Mouse (Mus musculus) forebrain, embryonic 14.5 days (tissue): ENCODE results near the gene Prickle1. TPM values are rescaled to one million over a fixed set of nuclear protein-coding genes. Genes with fewer than 3 reads are reported as not detected.

Experiments
- ATAC-seq: fragments of 200-750 bp; cut with Nextera tagmentation; 2 replicates; pipeline ENCODE4 v1.8.0; 2017; ENCODE audit warnings: mild to moderate bottlenecking, moderate library complexity
- DNase-seq: peaks from one replicate; pipeline ENCODE4 v3.0.0-alpha.2; 2015; ENCODE audit warnings: low spot score
- H3K27ac ChIP-seq: fragments of 300-500 bp; sonication (generic); 2 replicates; pipeline ENCODE4 v1.5.1; 2014; ENCODE audit warnings: low read depth, mild to moderate bottlenecking, control low read depth, low read length, moderate library complexity
- H3K27me3 ChIP-seq: fragments of 300-500 bp; sonication (generic); replicated peaks from 2 replicates; pipeline ENCODE4 v1.6.1; 2014; ENCODE audit warnings: low read length, control low read depth, mixed read lengths; ENCODE audit not compliant: control insufficient read depth, insufficient read depth
- H3K36me3 ChIP-seq: fragments of 300-500 bp; sonication (generic); 2 replicates; pipeline ENCODE4 v1.6.1; 2014; ENCODE audit warnings: low read length, control low read depth; ENCODE audit not compliant: control insufficient read depth, insufficient read depth
- H3K4me1 ChIP-seq: fragments of 300-500 bp; sonication (generic); 2 replicates; pipeline ENCODE4 v1.6.1; 2014; ENCODE audit warnings: antibody characterized with exemption, low read length, control low read depth; ENCODE audit not compliant: control insufficient read depth, insufficient read depth
- H3K4me2 ChIP-seq: fragments of 300-500 bp; sonication (generic); 2 replicates; pipeline ENCODE4 v1.6.1; 2014; ENCODE audit warnings: mild to moderate bottlenecking, control low read depth, low read length
- H3K4me3 ChIP-seq: fragments of 300-500 bp; sonication (generic); 2 replicates; pipeline ENCODE4 v1.5.1; 2014; ENCODE audit warnings: low read depth, low read length, control low read depth
- H3K9ac ChIP-seq: fragments of 300-500 bp; sonication (generic); 2 replicates; pipeline ENCODE4 v1.6.1; 2014; ENCODE audit warnings: mild to moderate bottlenecking, low read length, control low read depth, moderate library complexity
- H3K9me3 ChIP-seq: fragments of 300-500 bp; sonication (generic); replicated peaks from 2 replicates; pipeline ENCODE4 v1.6.1; 2016; ENCODE audit warnings: low read length, control low read depth, mixed read lengths; ENCODE audit not compliant: control insufficient read depth
- WGBS: fragments of 180-500 bp; shearing (Covaris S2); extraction: QIAGEN DNeasy Blood & Tissue Kit; methylation state at CpG from one replicate; pipeline ENCODE4 v1.1.7; 2014; 5-methylcytosine and 5-hydroxymethylcytosine counted together
- polyA plus RNA-seq: library from polyadenylated mRNA; unstranded; fragments of >200 nt; fragmentation: Nextera tagmentation; extraction: Ambion mirVana; gene quantifications from 2 replicates; pipeline ENCODE4 v1.2.1, GENCODE M21; 2014

Prickle1 gene
- polyA plus RNA-seq, 1 experiment from 2014 or later: 11.0 TPM

- H3K4me2 ChIP-seq: no peak overlapping the region
- no peak overlapping the region for H3K4me3 ChIP-seq
- DNase-seq: no peak
- no peak for ATAC-seq
- H3K9me3 ChIP-seq: no peaks in the 10 kb centered on the region
- H3K27me3 ChIP-seq: no peaks in the 10 kb centered on the region
- peaks cover 8% of the 10 kb centered on the region; the same call in 1 of the 2 replicates for H3K4me1 ChIP-seq
- H3K36me3 ChIP-seq: no peaks in the 10 kb centered on the region
- WGBS: 29% methylated on average over 11 of the region's 11 CpGs
- H3K9ac ChIP-seq: no peak overlapping the region
- no peak overlapping the region for H3K27ac ChIP-seq
These were observed 74.5 kb downstream of the Prickle1 start for GRCm38 (mm10) chr15:93521088-93521786.

- 10% methylated on average over 17 of the region's 17 CpGs for WGBS
- no peak overlapping the region for H3K27ac ChIP-seq
These were observed 75.6 kb downstream of the Prickle1 start for GRCm38 (mm10) chr15:93519836-93520826.

GRCm38 (mm10) chr15:93518941-93519835, 76.5 kb downstream of the Prickle1 start:
- peak overlapping the region; percentile 67 for H3K4me3 ChIP-seq
- H3K27me3 ChIP-seq: no peaks in the 10 kb centered on the region
- DNase-seq (peak; percentile 59), ATAC-seq (peak; percentile 90)
- H3K9ac ChIP-seq: peak overlapping the region; percentile 67
- 0 out of 2 replicates have a peak overlapping the region, but pooled peaks have one; percentile 1 for H3K27ac ChIP-seq
- no peaks in the 10 kb centered on the region for H3K9me3 ChIP-seq
- no peaks in the 10 kb centered on the region for H3K36me3 ChIP-seq
- H3K4me2 ChIP-seq: peak overlapping the region; percentile 95
- WGBS: under 1% methylated on average over 85 of the region's 85 CpGs
- peaks cover 8% of the 10 kb centered on the region; the same call in 1 of the 2 replicates for H3K4me1 ChIP-seq

More at GRCm38 (mm10) chr15:93519836-93520826, 75.6 kb downstream of the Prickle1 start:
- Histone ChIP-seq H3K4me3 (peak overlapping the region; percentile 67), H3K36me3 (no peaks in the 10 kb centered on the region), H3K9ac (peak overlapping the region; percentile 67; the same call in 1 of the 2 replicates), H3K4me1 (peaks cover 8% of the 10 kb centered on the region; the same call in 1 of the 2 replicates), H3K4me2 (peak overlapping the region; percentile 95), H3K27me3 (no peaks in the 10 kb centered on the region), H3K9me3 (no peaks in the 10 kb centered on the region)
- peak; percentile 63 for DNase-seq
- no peak; the same call in 1 of the 2 replicates for ATAC-seq

GRCm38 (mm10) chr15:93518143-93518902, 77.4 kb downstream of the Prickle1 start:
- Histone ChIP-seq H3K36me3 (no peaks in the 10 kb centered on the region), H3K9me3 (no peaks in the 10 kb centered on the region), H3K9ac (peak overlapping the region; percentile 67), H3K4me2 (peak overlapping the region; percentile 95), H3K27ac (no peak overlapping the region), H3K4me3 (peak overlapping the region; percentile 67), H3K4me1 (peaks cover 10% of the 10 kb centered on the region; the same call in 1 of the 2 replicates), H3K27me3 (no peaks in the 10 kb centered on the region)
- DNase-seq: no peak
- WGBS: 2% methylated on average over 23 of the region's 23 CpGs
- ATAC-seq: no peak; the same call in 1 of the 2 replicates

GRCm38 (mm10) chr15:93517022-93517565, 78.6 kb downstream of the Prickle1 start:
- Histone ChIP-seq H3K4me1 (peaks cover 18% of the 10 kb centered on the region; the same call in 1 of the 2 replicates), H3K4me2 (no peak overlapping the region), H3K27ac (no peak overlapping the region), H3K27me3 (no peaks in the 10 kb centered on the region), H3K9me3 (no peaks in the 10 kb centered on the region), H3K4me3 (no peak overlapping the region), H3K36me3 (no peaks in the 10 kb centered on the region), H3K9ac (no peak overlapping the region)
- WGBS: 84% methylated on average over 11 of the region's 11 CpGs
- DNase-seq: no peak
- no peak for ATAC-seq

GRCm38 (mm10) chr15:93515316-93515715, 80.4 kb downstream of the Prickle1 start:
- H3K4me3 ChIP-seq: no peak overlapping the region
- no peak overlapping the region for H3K4me2 ChIP-seq
- DNase-seq: no peak
- 59% methylated on average over 9 of the region's 9 CpGs for WGBS
- peaks cover 27% of the 10 kb centered on the region for H3K4me1 ChIP-seq
- no peaks in the 10 kb centered on the region for H3K36me3 ChIP-seq
- no peak overlapping the region for H3K9ac ChIP-seq
- H3K27ac ChIP-seq: no peak overlapping the region
- no peak for ATAC-seq
- H3K27me3 ChIP-seq: no peaks in the 10 kb centered on the region
- no peaks in the 10 kb centered on the region for H3K9me3 ChIP-seq

- 6% methylated on average over 10 of the region's 10 CpGs for WGBS
- Histone ChIP-seq H3K4me2 (no peak overlapping the region), H3K9ac (0 out of 2 replicates have a peak overlapping the region, but pooled peaks have one; percentile 5), H3K9me3 (no peaks in the 10 kb centered on the region), H3K27ac (no peak overlapping the region), H3K4me3 (no peak overlapping the region), H3K27me3 (no peaks in the 10 kb centered on the region), H3K4me1 (peaks cover 27% of the 10 kb centered on the region), H3K36me3 (no peaks in the 10 kb centered on the region)
- DNase-seq: no peak
- no peak for ATAC-seq
These were observed 81.8 kb downstream of the Prickle1 start for GRCm38 (mm10) chr15:93513939-93514341.
